ENCODE assay signal across 10 mouse cellular contexts in the genomic region with DNA sequence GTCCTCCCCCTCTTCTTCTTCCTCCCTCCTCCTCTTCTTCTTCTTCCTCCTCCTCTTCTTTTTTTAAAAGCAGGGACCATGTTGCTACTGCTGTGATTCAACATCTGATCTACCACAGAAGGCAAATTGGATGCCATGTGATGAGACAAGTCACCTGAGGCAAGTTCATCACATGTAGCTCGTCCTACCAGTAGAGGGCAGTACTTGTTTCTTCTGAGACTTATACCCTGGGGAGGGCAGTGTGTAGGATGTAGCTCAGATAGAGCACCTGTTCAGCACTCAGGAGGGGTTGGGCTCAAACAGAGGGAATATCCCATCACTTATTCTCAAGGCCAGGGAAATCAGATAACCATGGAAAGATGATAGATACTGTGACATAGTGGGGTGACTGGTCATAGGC. TPM values are rescaled to one million over a fixed set of nuclear protein-coding genes. Genes with fewer than 3 reads are reported as not detected.
DNase-seq lines count a peak whose midpoint lies in the region; ATAC-seq and TF ChIP-seq lines count a peak whose summit lies in the region.
"Had no signal": no experiment of that assay in that cellular context is flagged by ENCODE, and none has a peak within 500 bp of the region (broad histone marks: within the 10 kb centered on the region; RNA-seq: fewer than 3 reads in every experiment).

No protein-coding gene starts in this region.

- 0 out of 2 replicates have a peak, but pooled peaks have one; percentile 14 for TF ChIP-seq CTCF in midbrain, postnatal 0 days (IDR thresholded peaks at IDR 0.05)
- TF ChIP-seq CTCF in brain, embryonic 14.5 days (IDR thresholded peaks at IDR 0.05; ENCODE audit: borderline replicate concordance, extremely low read depth, insufficient read depth, insufficient read length): peak; percentile 10; the same call in 1 of the 2 replicates

- no peak overlapping the region for H3K27ac ChIP-seq in midbrain, postnatal 0 days (ENCODE audit: low read depth, low read length)
- H3K27ac ChIP-seq in midbrain, embryonic 16.5 days (ENCODE audit: low read length): no peak overlapping the region
- H3K27ac ChIP-seq: macrophage had no signal

- peak; percentile 6 for DNase-seq in embryo, embryonic 10 days (ENCODE audit: low spot score)
- no peak for DNase-seq in embryo, embryonic 9.5 days (ENCODE audit: extremely low spot score)
- DNase-seq in midbrain, postnatal 0 days (ENCODE audit: low spot score): no peak
- no peak for DNase-seq in brain, embryonic 14.5 days (ENCODE audit: low read depth)
- DNase-seq in Muller cell, postnatal 12 days (ENCODE audit: inconsistent ontology term): no peak
- no peak for DNase-seq in left cerebral cortex, postnatal 10 days (ENCODE audit: extremely low spot score in 1 of 2, low spot score in 2 of 2)
- DNase-seq: right cerebral cortex, adult 18-20 months had no signal

- 28% methylated on average over 1 of the region's 1 CpGs for WGBS in midbrain, postnatal 0 days
- WGBS in midbrain, embryonic 16.5 days: 59% methylated on average over 1 of the region's 1 CpGs

- ATAC-seq in midbrain, postnatal 0 days (ENCODE audit: low FRiP score): no peak
- no peak for ATAC-seq in midbrain, embryonic 16.5 days
- peak; percentile 85 for ATAC-seq in megakaryocyte progenitor cell, adult 5-6 weeks (replicated peaks; ENCODE audit: poor library complexity)

- no peak overlapping the region for H3K4me3 ChIP-seq in midbrain, postnatal 0 days (ENCODE audit: low read depth, low read length)
- H3K4me3 ChIP-seq in midbrain, embryonic 16.5 days (ENCODE audit: low read depth, low read length): no peak overlapping the region

- H3K9ac ChIP-seq in midbrain, postnatal 0 days (replicated peaks; ENCODE audit: low read length, poor library complexity, severe bottlenecking): no peak overlapping the region
- H3K9ac ChIP-seq in midbrain, embryonic 16.5 days (ENCODE audit: low read depth, low read length): no peak overlapping the region

- no peaks in the 10 kb centered on the region for H3K27me3 ChIP-seq in midbrain, postnatal 0 days (ENCODE audit: insufficient read depth, low read length)
- no peaks in the 10 kb centered on the region for H3K27me3 ChIP-seq in midbrain, embryonic 16.5 days (ENCODE audit: control insufficient read depth, insufficient read depth, low read depth, low read length)

- TF ChIP-seq POLR2A in brain, embryonic 14.5 days (IDR thresholded peaks at IDR 0.05; ENCODE audit: borderline replicate concordance, extremely low read depth, insufficient read depth, insufficient read length, poor library complexity, severe bottlenecking): no peak

- H3K36me3 ChIP-seq in midbrain, postnatal 0 days (ENCODE audit: insufficient read depth, low read length): no peaks in the 10 kb centered on the region
- H3K36me3 ChIP-seq in midbrain, embryonic 16.5 days (ENCODE audit: control insufficient read depth, insufficient read depth, low read length): no peaks in the 10 kb centered on the region

- intact Hi-C loops in left cerebral cortex, postnatal 10 days (cut with DNase I): no loop called here

- H3K9me3 ChIP-seq in midbrain, postnatal 0 days (ENCODE audit: low read length): no peaks in the 10 kb centered on the region
- no peaks in the 10 kb centered on the region for H3K9me3 ChIP-seq in midbrain, embryonic 16.5 days (replicated peaks; ENCODE audit: control insufficient read depth, low read length, poor library complexity, severe bottlenecking)

- no peak overlapping the region for H3K4me2 ChIP-seq in midbrain, postnatal 0 days (ENCODE audit: low read depth, low read length, poor library complexity, severe bottlenecking)
- no peak overlapping the region for H3K4me2 ChIP-seq in midbrain, embryonic 16.5 days (ENCODE audit: low read length)

- no peaks in the 10 kb centered on the region for H3K4me1 ChIP-seq in midbrain, postnatal 0 days (ENCODE audit: insufficient read depth, low read length)
- H3K4me1 ChIP-seq in midbrain, embryonic 16.5 days (ENCODE audit: control insufficient read depth, insufficient read depth, low read length): no peaks in the 10 kb centered on the region

RNA-seq across cellular contexts. Expression of a gene that starts 40.3 kb away (rescaled TPM):
- not detected in 2 replicates for total RNA-seq in midbrain, postnatal 0 days (2014; rRNA removed)
- not detected in 2 replicates for polyA plus RNA-seq in midbrain, postnatal 0 days (2015; fragmentation: Nextera tagmentation; extraction: Ambion mirVana)
- not detected in 2 replicates for polyA plus RNA-seq in midbrain, embryonic 16.5 days (2015; fragmentation: Nextera tagmentation; extraction: Ambion mirVana)
- polyA plus RNA-seq in brain, embryonic 14.5 days (2012; rRNA removed): not detected in 2 replicates
- 0.51 and 0.79 TPM in 2 replicates for total RNA-seq in megakaryocyte progenitor cell, adult 5-6 weeks (2015)
- not detected in 2 replicates for total RNA-seq in megakaryocyte progenitor cell, adult 5-6 weeks (2017)
- not detected for total RNA-seq in left cerebral cortex, postnatal 10 days (2021)

RNA-seq across cellular contexts. Expression of a gene that starts 59.6 kb away (rescaled TPM):
- 0.09 TPM in 1 of 2 replicates, not detected in the other for total RNA-seq in midbrain, postnatal 0 days (2014; rRNA removed)
- polyA plus RNA-seq in midbrain, postnatal 0 days (2015; fragmentation: Nextera tagmentation; extraction: Ambion mirVana): 0.12 TPM in 1 of 2 replicates, not detected in the other
- 0.14 TPM in 1 of 2 replicates, not detected in the other for polyA plus RNA-seq in midbrain, embryonic 16.5 days (2015; fragmentation: Nextera tagmentation; extraction: Ambion mirVana)
- polyA plus RNA-seq in brain, embryonic 14.5 days (2012; rRNA removed): 0.03 and 0.04 TPM in 2 replicates
- total RNA-seq in megakaryocyte progenitor cell, adult 5-6 weeks (2015): 0.10 TPM in 1 of 2 replicates, not detected in the other
- total RNA-seq in megakaryocyte progenitor cell, adult 5-6 weeks (2017): 0.34 TPM in 1 of 2 replicates, not detected in the other
- total RNA-seq in left cerebral cortex, postnatal 10 days (2021): not detected
